Mouse (Mus musculus) kidney, embryonic 14.5 days (tissue): ENCODE data around the gene Tgfbi. TPM values are rescaled to one million over a fixed set of nuclear protein-coding genes. Genes with fewer than 3 reads are reported as not detected.

ENCODE experiments used
- ATAC-seq: fragments of 200-750 bp; cut with Nextera tagmentation; 2 replicates; pipeline ENCODE4 v1.8.0; 2017; ENCODE audit warnings: moderate number of reproducible peaks, mild to moderate bottlenecking, moderate TSS enrichment, moderate library complexity; ENCODE audit not compliant: low FRiP score, low TSS enrichment
- H3K27ac ChIP-seq: fragments of 300-500 bp; sonication (generic); 2 replicates; pipeline ENCODE4 v1.5.1; 2014; ENCODE audit warnings: low read depth, mild to moderate bottlenecking, low read length, moderate library complexity, mixed read lengths
- H3K27me3 ChIP-seq: fragments of 300-500 bp; sonication (generic); 2 replicates; pipeline ENCODE4 v1.6.1; 2014; ENCODE audit warnings: mild to moderate bottlenecking, low read length; ENCODE audit not compliant: control insufficient read depth, insufficient read depth
- H3K36me3 ChIP-seq: fragments of 300-500 bp; sonication (generic); 2 replicates; pipeline ENCODE4 v1.6.1; 2014; ENCODE audit warnings: low read length, mixed read lengths; ENCODE audit not compliant: control insufficient read depth, insufficient read depth
- H3K4me1 ChIP-seq: fragments of 300-500 bp; sonication (generic); 2 replicates; pipeline ENCODE4 v1.6.1; 2014; ENCODE audit warnings: low read length, mixed read lengths; ENCODE audit not compliant: control insufficient read depth, insufficient read depth
- H3K4me2 ChIP-seq: fragments of 300-500 bp; sonication (generic); replicated peaks from 2 replicates; pipeline ENCODE4 v1.6.1; 2014; ENCODE audit warnings: low read depth, mild to moderate bottlenecking, low read length
- H3K4me3 ChIP-seq: fragments of 300-500 bp; sonication (generic); 2 replicates; pipeline ENCODE4 v1.5.1; 2014; ENCODE audit warnings: mild to moderate bottlenecking, low read length
- H3K9ac ChIP-seq: fragments of 300-500 bp; sonication (generic); 2 replicates; pipeline ENCODE4 v1.6.1; 2014; ENCODE audit warnings: low read depth, mild to moderate bottlenecking, low read length, moderate library complexity
- H3K9me3 ChIP-seq: fragments of 300-500 bp; sonication (generic); 2 replicates; pipeline ENCODE4 v1.6.1; 2016; ENCODE audit warnings: low read length; ENCODE audit not compliant: control insufficient read depth
- WGBS: fragments of 180-500 bp; shearing (Covaris S2); extraction: QIAGEN DNeasy Blood & Tissue Kit; methylation state at CpG from one replicate; pipeline ENCODE4 v1.1.7; 2014; 5-methylcytosine and 5-hydroxymethylcytosine counted together
- polyA plus RNA-seq: library from polyadenylated mRNA; unstranded; fragments of >200 nt; fragmentation: Nextera tagmentation; extraction: Ambion mirVana; gene quantifications from 2 replicates; pipeline ENCODE4 v1.2.1, GENCODE M21; 2014

The Tgfbi gene
- polyA plus RNA-seq, 1 experiment from 2014 or later: 105 TPM

- no peak for ATAC-seq
- Histone ChIP-seq H3K27ac (peak overlapping the region; percentile 57; the same call in 1 of the 2 replicates), H3K4me3 (no peak overlapping the region), H3K9me3 (no peaks in the 10 kb centered on the region), H3K4me1 (peaks cover 41% of the 10 kb centered on the region), H3K4me2 (no peak overlapping the region), H3K27me3 (no peaks in the 10 kb centered on the region), H3K9ac (no peak overlapping the region), H3K36me3 (no peaks in the 10 kb centered on the region)
- 37% methylated on average over 11 of the region's 11 CpGs for WGBS
These were observed 2.6 kb upstream of the Tgfbi start for GRCm38 (mm10) chr13:56606724-56607123.

- H3K9ac ChIP-seq: no peak overlapping the region
- ATAC-seq: peak; percentile 38
- H3K9me3 ChIP-seq: no peaks in the 10 kb centered on the region
- H3K27ac ChIP-seq: peak overlapping the region; percentile 57; the same call in 1 of the 2 replicates
- H3K36me3 ChIP-seq: no peaks in the 10 kb centered on the region
- 10% methylated on average over 7 of the region's 7 CpGs for WGBS
- peaks cover 43% of the 10 kb centered on the region for H3K4me1 ChIP-seq
- no peak overlapping the region for H3K4me2 ChIP-seq
- H3K4me3 ChIP-seq: no peak overlapping the region
- no peaks in the 10 kb centered on the region for H3K27me3 ChIP-seq
These were observed 2.1 kb upstream of the Tgfbi start for GRCm38 (mm10) chr13:56607225-56607624.

GRCm38 (mm10) chr13:56607846-56608245 is 1.5 kb upstream of the Tgfbi start:
- no peak for ATAC-seq
- Histone ChIP-seq H3K27ac (peak overlapping the region; percentile 57; the same call in 1 of the 2 replicates), H3K4me3 (no peak overlapping the region), H3K36me3 (no peaks in the 10 kb centered on the region), H3K9me3 (no peaks in the 10 kb centered on the region), H3K9ac (no peak overlapping the region), H3K4me1 (peaks cover 49% of the 10 kb centered on the region), H3K27me3 (no peaks in the 10 kb centered on the region), H3K4me2 (no peak overlapping the region)
- 68% methylated on average over 4 of the region's 4 CpGs for WGBS

GRCm38 (mm10) chr13:56611129-56611528 is 1.8 kb downstream of the Tgfbi start:
- Histone ChIP-seq H3K4me1 (peaks cover 65% of the 10 kb centered on the region), H3K4me2 (peak overlapping the region; percentile 93), H3K4me3 (peak overlapping the region; percentile 61; the same call in 1 of the 2 replicates), H3K27me3 (no peaks in the 10 kb centered on the region), H3K9ac (no peak overlapping the region; the same call in 1 of the 2 replicates), H3K36me3 (peaks cover 6% of the 10 kb centered on the region; the same call in 1 of the 2 replicates), H3K9me3 (no peaks in the 10 kb centered on the region), H3K27ac (no peak overlapping the region)
- 55% methylated on average over 4 of the region's 4 CpGs for WGBS
- no peak for ATAC-seq

GRCm38 (mm10) chr13:56611741-56612140 is 2.4 kb downstream of the Tgfbi start:
- Histone ChIP-seq H3K4me1 (peaks cover 67% of the 10 kb centered on the region), H3K4me2 (peak overlapping the region; percentile 93), H3K27ac (peak overlapping the region; percentile 55; the same call in 1 of the 2 replicates), H3K36me3 (peaks cover 6% of the 10 kb centered on the region; the same call in 1 of the 2 replicates), H3K9ac (peak overlapping the region; percentile 40; the same call in 1 of the 2 replicates), H3K27me3 (no peaks in the 10 kb centered on the region), H3K4me3 (peak overlapping the region; percentile 16; the same call in 1 of the 2 replicates), H3K9me3 (no peaks in the 10 kb centered on the region)
- 41% methylated on average over 3 of the region's 3 CpGs for WGBS
- ATAC-seq: no peak

- Histone ChIP-seq H3K4me3 (peak overlapping the region; percentile 16), H3K4me1 (peaks cover 63% of the 10 kb centered on the region), H3K27ac (peak overlapping the region; percentile 55; the same call in 1 of the 2 replicates), H3K27me3 (no peaks in the 10 kb centered on the region), H3K9ac (peak overlapping the region; percentile 40; the same call in 1 of the 2 replicates), H3K36me3 (peaks cover 6% of the 10 kb centered on the region; the same call in 1 of the 2 replicates), H3K4me2 (peak overlapping the region; percentile 93), H3K9me3 (no peaks in the 10 kb centered on the region)
- ATAC-seq: no peak
- 6% methylated on average over 10 of the region's 10 CpGs for WGBS
These were observed 3.0 kb downstream of the Tgfbi start for GRCm38 (mm10) chr13:56612331-56612730.

GRCm38 (mm10) chr13:56613366-56613998 is 4.2 kb downstream of the Tgfbi start:
- H3K27me3 ChIP-seq: no peaks in the 10 kb centered on the region
- peaks cover 56% of the 10 kb centered on the region for H3K4me1 ChIP-seq
- H3K27ac ChIP-seq: no peak overlapping the region; the same call in 1 of the 2 replicates
- H3K9me3 ChIP-seq: no peaks in the 10 kb centered on the region
- no peak overlapping the region for H3K4me3 ChIP-seq
- WGBS: 53% methylated on average over 9 of the region's 9 CpGs
- no peak overlapping the region for H3K4me2 ChIP-seq
- no peak overlapping the region for H3K9ac ChIP-seq
- ATAC-seq: no peak
- peaks cover 6% of the 10 kb centered on the region; the same call in 1 of the 2 replicates for H3K36me3 ChIP-seq

GRCm38 (mm10) chr13:56614768-56615167 is 5.4 kb downstream of the Tgfbi start:
- Histone ChIP-seq H3K4me2 (no peak overlapping the region), H3K27ac (no peak overlapping the region), H3K4me3 (no peak overlapping the region), H3K27me3 (no peaks in the 10 kb centered on the region), H3K4me1 (peaks cover 49% of the 10 kb centered on the region), H3K36me3 (peaks cover 6% of the 10 kb centered on the region; the same call in 1 of the 2 replicates), H3K9ac (no peak overlapping the region), H3K9me3 (no peaks in the 10 kb centered on the region)
- WGBS: 77% methylated on average over 3 of the region's 3 CpGs
- no peak for ATAC-seq

- H3K36me3 ChIP-seq: peaks cover 6% of the 10 kb centered on the region; the same call in 1 of the 2 replicates
- 83% methylated on average over 10 of the region's 10 CpGs for WGBS
These were observed 5.9 kb downstream of the Tgfbi start for GRCm38 (mm10) chr13:56615223-56615622.

More at GRCm38 (mm10) chr13:56615223-56615622, 5.9 kb downstream of the Tgfbi start:
- Histone ChIP-seq H3K9ac (no peak overlapping the region), H3K4me3 (no peak overlapping the region), H3K27me3 (no peaks in the 10 kb centered on the region), H3K27ac (no peak overlapping the region), H3K4me1 (peaks cover 45% of the 10 kb centered on the region), H3K9me3 (no peaks in the 10 kb centered on the region), H3K4me2 (no peak overlapping the region)
- no peak for ATAC-seq
